ENCODE assay signal across 15 mouse cellular contexts in genomic region chr19:24987355-24987754, GRCm38 (mm10).
"Had no signal": no experiment of that assay in that cellular context is flagged by ENCODE, and none has a peak within 500 bp of the region (broad histone marks: within the 10 kb centered on the region; RNA-seq: fewer than 3 reads in every experiment).

No protein-coding gene starts in this region.

- H3K9me3 ChIP-seq: kidney, embryonic 15.5 days; limb, embryonic 10.5 days; liver, embryonic 13.5 days; midbrain, embryonic 13.5 days; neural tube, embryonic 15.5 days had no signal

- H3K36me3 ChIP-seq: kidney, embryonic 15.5 days; limb, embryonic 10.5 days; liver, embryonic 13.5 days; midbrain, embryonic 13.5 days; neural tube, embryonic 15.5 days had no signal

- H3K9ac ChIP-seq: kidney, embryonic 15.5 days; liver, embryonic 13.5 days; midbrain, embryonic 13.5 days; neural tube, embryonic 15.5 days had no signal

- H3K4me2 ChIP-seq: kidney, embryonic 15.5 days; liver, embryonic 13.5 days; midbrain, embryonic 13.5 days; neural tube, embryonic 15.5 days had no signal

- ATAC-seq: intestine, embryonic 16.5 days; lung, postnatal 0 days; midbrain, embryonic 13.5 days had no signal

- H3K27ac ChIP-seq: kidney, embryonic 15.5 days; left cerebral cortex, adult 2 months; limb, embryonic 10.5 days; liver, embryonic 13.5 days; midbrain, embryonic 13.5 days; neural tube, embryonic 15.5 days had no signal

- H3K27me3 ChIP-seq: kidney, embryonic 15.5 days; liver, embryonic 13.5 days; midbrain, embryonic 13.5 days; neural tube, embryonic 15.5 days had no signal

- H3K4me3 ChIP-seq: kidney, embryonic 15.5 days; left cerebral cortex, adult 2 months; limb, embryonic 10.5 days; liver, embryonic 13.5 days; midbrain, embryonic 13.5 days; myocyte; neural tube, embryonic 15.5 days had no signal

- H3K4me1 ChIP-seq: kidney, embryonic 15.5 days; limb, embryonic 10.5 days; midbrain, embryonic 13.5 days; neural tube, embryonic 15.5 days had no signal

- DNase-seq: kidney, adult 2 months; kidney, postnatal 14 days; liver, embryonic 13.5 days; lung, adult 2 months; lung, postnatal 36 days; right cerebral cortex, postnatal 14 days; thymus, postnatal 36 days had no signal
